Mouse (Mus musculus): ENCODE measurements around the gene Gm17581.

Gm17581 gene

GRCm38 (mm10) chr2:155691723-155692493 is 43.8 kb downstream of the Gm17581 start, which contains the start of gene Trpc4ap:
TSS of gene Trpc4ap (minus strand) at chr2:155692384.
- in situ Hi-C loops (cut with MboI, MseI): no loop called here

DNA sequence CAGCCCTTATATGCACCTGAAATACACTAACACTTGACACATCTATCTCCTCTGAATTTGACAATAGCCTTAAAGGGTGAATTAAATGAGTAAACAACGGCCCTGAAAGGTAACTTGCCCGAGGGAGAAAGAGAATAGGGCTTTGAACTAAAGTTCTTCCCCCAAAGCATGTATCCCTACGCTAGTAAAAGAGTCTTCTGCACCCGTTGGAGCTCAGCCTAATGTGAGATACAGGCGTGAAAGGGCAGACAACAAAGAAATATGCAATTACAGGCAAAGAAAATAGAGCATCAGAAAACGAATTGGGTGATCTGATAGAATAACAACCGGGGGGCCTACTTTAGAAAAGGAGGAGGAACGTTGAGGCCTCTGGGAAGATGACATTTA is 44.3 kb downstream of the Gm17581 start:
- in situ Hi-C loops (cut with MboI, MseI): no loop called here

DNA sequence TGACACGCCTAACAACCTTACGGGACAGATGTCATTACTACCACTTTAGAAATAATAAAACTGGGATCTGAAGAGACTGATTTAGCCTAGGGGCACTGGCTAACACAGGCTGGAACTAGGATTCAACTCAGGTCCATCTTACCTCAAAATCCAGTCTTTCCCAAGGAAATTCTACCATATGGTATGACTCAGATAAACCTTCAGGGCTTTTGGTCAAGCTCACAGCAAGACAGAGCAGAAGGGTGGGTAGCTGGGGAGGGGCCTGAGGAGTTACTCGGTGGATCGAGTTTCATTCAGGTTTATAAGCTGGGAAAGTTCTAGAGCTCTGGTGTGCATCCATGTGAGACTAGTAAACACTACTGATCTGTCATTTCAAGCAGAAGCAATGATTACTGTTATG is 46.5 kb downstream of the Gm17581 start:
- in situ Hi-C loops (cut with MboI, MseI): no loop called here

DNA sequence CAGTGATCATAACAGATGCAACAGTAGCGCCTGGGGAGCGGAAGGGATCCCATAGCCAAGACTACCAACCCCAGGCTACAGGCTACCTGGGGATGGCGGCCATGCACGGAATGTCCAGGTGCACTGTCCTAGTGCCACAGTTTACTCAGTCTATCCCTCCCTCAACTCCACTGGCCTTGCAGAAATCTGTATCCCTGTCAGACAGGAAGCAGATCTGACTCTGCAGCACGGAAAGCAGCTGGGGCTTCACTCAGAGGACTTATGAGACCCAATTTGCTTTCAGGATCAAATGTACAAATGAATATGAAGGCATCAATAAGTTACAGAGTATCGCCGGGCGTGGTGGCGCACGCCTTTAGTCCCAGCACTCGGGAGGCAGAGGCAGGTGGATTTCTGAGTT is 47.9 kb downstream of the Gm17581 start:
- in situ Hi-C loops (cut with MboI, MseI): no loop called here

GRCm38 (mm10) chr2:155686572-155686971 is 49.1 kb downstream of the Gm17581 start:
- in situ Hi-C loops (cut with MboI, MseI): no loop called here
